Mouse (Mus musculus): ENCODE results near the gene Cenpm. TPM values are rescaled to one million over a fixed set of nuclear protein-coding genes. Genes with fewer than 3 reads are reported as not detected.
A peak's percentile ranks its signal among the peaks of the same experiment; 100 is the strongest.

The Cenpm gene
- polyA plus RNA-seq, 1 experiment from 2014 or later, result 68.8 TPM

- peaks cover 95% of the 10 kb centered on the region for H3K27me3 ChIP-seq
- no peaks in the 10 kb centered on the region for H3K36me3 ChIP-seq
- peaks cover 31% of the 10 kb centered on the region for H3K4me1 ChIP-seq
- 0% methylated on average over 14 of the region's 34 CpGs for WGBS
- H3K27ac ChIP-seq, result no peak within 1 kb of the TSS
- peak within 1 kb of the TSS; percentile 48 for H3K9ac ChIP-seq
- H3K9me3 ChIP-seq, result no peaks in the 10 kb centered on the region
- H3K4me3 ChIP-seq, result peak within 1 kb of the TSS; percentile 41
- H3K4me2 ChIP-seq (replicated peaks), result peak within 1 kb of the TSS; percentile 85
- ATAC-seq (ENCODE audit: insufficient number of reproducible peaks, insufficient read depth, low FRiP score, low TSS enrichment), result no peak
Measured at GRCm38 (mm10) chr15:82212752-82213063, 31.8 kb downstream of the Cenpm start, which contains the start of gene Shisa8. Shisa8 (minus strand) TSS chr15:82212815.

- peak; percentile 54 for ATAC-seq (ENCODE audit: insufficient number of reproducible peaks, insufficient read depth, low FRiP score, low TSS enrichment)
- WGBS, result under 1% methylated on average over 101 of the region's 112 CpGs
- H3K4me3 ChIP-seq, result peak overlapping the region; percentile 41
- H3K36me3 ChIP-seq, result no peaks in the 10 kb centered on the region
- peaks cover 98% of the 10 kb centered on the region for H3K27me3 ChIP-seq
- peaks cover 34% of the 10 kb centered on the region for H3K4me1 ChIP-seq
- H3K4me2 ChIP-seq (replicated peaks), result peak overlapping the region; percentile 85
- peak overlapping the region; percentile 48 for H3K9ac ChIP-seq
- no peaks in the 10 kb centered on the region for H3K9me3 ChIP-seq
- H3K27ac ChIP-seq, result no peak overlapping the region
Measured at GRCm38 (mm10) chr15:82211911-82212751, 32.4 kb downstream of the Cenpm start.

GRCm38 (mm10) chr15:82211281-82211680 is 33.3 kb downstream of the Cenpm start:
- Histone ChIP-seq H3K27me3 (peaks cover 98% of the 10 kb centered on the region), H3K9me3 (no peaks in the 10 kb centered on the region), H3K4me3 (peak overlapping the region; percentile 41), H3K36me3 (peaks cover 2% of the 10 kb centered on the region), H3K27ac (no peak overlapping the region), H3K4me1 (peaks cover 34% of the 10 kb centered on the region), H3K9ac (no peak overlapping the region), H3K4me2 (replicated peaks) (peak overlapping the region; percentile 85; the same call in 1 of the 2 replicates)
- no peak for ATAC-seq (ENCODE audit: insufficient number of reproducible peaks, insufficient read depth, low FRiP score, low TSS enrichment)
- WGBS, result under 1% methylated on average over 10 of the region's 11 CpGs

- Histone ChIP-seq H3K4me1 (peaks cover 33% of the 10 kb centered on the region), H3K27me3 (peaks cover 98% of the 10 kb centered on the region), H3K4me3 (no peak overlapping the region), H3K4me2 (replicated peaks) (no peak overlapping the region), H3K27ac (no peak overlapping the region), H3K9ac (no peak overlapping the region), H3K36me3 (peaks cover 6% of the 10 kb centered on the region), H3K9me3 (no peaks in the 10 kb centered on the region)
- 25% methylated on average over 1 of the region's 1 CpGs for WGBS
- no peak for ATAC-seq (ENCODE audit: insufficient number of reproducible peaks, insufficient read depth, low FRiP score, low TSS enrichment)
Measured at GRCm38 (mm10) chr15:82210801-82211200, 33.7 kb downstream of the Cenpm start.

GRCm38 (mm10) chr15:82209295-82210050 is 35.1 kb downstream of the Cenpm start:
- no peaks in the 10 kb centered on the region for H3K9me3 ChIP-seq
- H3K4me2 ChIP-seq (replicated peaks), result no peak overlapping the region
- H3K27ac ChIP-seq, result no peak overlapping the region
- H3K27me3 ChIP-seq, result peaks cover 98% of the 10 kb centered on the region
- no peak overlapping the region for H3K9ac ChIP-seq
- H3K36me3 ChIP-seq, result peaks cover 20% of the 10 kb centered on the region
- 76% methylated on average over 13 of the region's 13 CpGs for WGBS
- ATAC-seq (ENCODE audit: insufficient number of reproducible peaks, insufficient read depth, low FRiP score, low TSS enrichment), result no peak
- H3K4me3 ChIP-seq, result no peak overlapping the region
- peaks cover 31% of the 10 kb centered on the region for H3K4me1 ChIP-seq

GRCm38 (mm10) chr15:82208307-82208706 is 36.2 kb downstream of the Cenpm start:
- H3K4me1 ChIP-seq, result peaks cover 31% of the 10 kb centered on the region
- H3K9me3 ChIP-seq, result no peaks in the 10 kb centered on the region
- H3K27ac ChIP-seq, result no peak overlapping the region
- H3K4me2 ChIP-seq (replicated peaks), result no peak overlapping the region
- no peak overlapping the region for H3K4me3 ChIP-seq
- ATAC-seq (ENCODE audit: insufficient number of reproducible peaks, insufficient read depth, low FRiP score, low TSS enrichment), result no peak
- H3K27me3 ChIP-seq, result peaks cover 90% of the 10 kb centered on the region
- H3K36me3 ChIP-seq, result peaks cover 31% of the 10 kb centered on the region
- 81% methylated on average over 8 of the region's 8 CpGs for WGBS
- H3K9ac ChIP-seq, result no peak overlapping the region

- H3K4me3 ChIP-seq, result no peak overlapping the region
- peaks cover 38% of the 10 kb centered on the region for H3K36me3 ChIP-seq
- no peaks in the 10 kb centered on the region for H3K9me3 ChIP-seq
- H3K27me3 ChIP-seq, result peaks cover 83% of the 10 kb centered on the region
- 10% methylated on average over 30 of the region's 30 CpGs for WGBS
- H3K4me2 ChIP-seq (replicated peaks), result 0 out of 2 replicates have a peak overlapping the region, but pooled peaks have one; percentile 2
- ATAC-seq (ENCODE audit: insufficient number of reproducible peaks, insufficient read depth, low FRiP score, low TSS enrichment), result no peak
- no peak overlapping the region for H3K9ac ChIP-seq
- H3K4me1 ChIP-seq, result peaks cover 31% of the 10 kb centered on the region
- no peak overlapping the region for H3K27ac ChIP-seq
Measured at GRCm38 (mm10) chr15:82207504-82208219, 36.9 kb downstream of the Cenpm start.

- no peak for ATAC-seq (ENCODE audit: insufficient number of reproducible peaks, insufficient read depth, low FRiP score, low TSS enrichment)
- WGBS, result 9% methylated on average over 34 of the region's 34 CpGs
- no peak overlapping the region for H3K27ac ChIP-seq
- peaks cover 44% of the 10 kb centered on the region for H3K36me3 ChIP-seq
- H3K4me1 ChIP-seq, result peaks cover 26% of the 10 kb centered on the region
- peaks cover 77% of the 10 kb centered on the region for H3K27me3 ChIP-seq
- no peak overlapping the region; the same call in 1 of the 2 replicates for H3K9ac ChIP-seq
- no peak overlapping the region for H3K4me3 ChIP-seq
- H3K9me3 ChIP-seq, result no peaks in the 10 kb centered on the region
- 0 out of 2 replicates have a peak overlapping the region, but pooled peaks have one; percentile 2 for H3K4me2 ChIP-seq (replicated peaks)
Measured at GRCm38 (mm10) chr15:82207105-82207459, 37.5 kb downstream of the Cenpm start.

- Histone ChIP-seq H3K36me3 (peaks cover 49% of the 10 kb centered on the region), H3K4me1 (peaks cover 20% of the 10 kb centered on the region), H3K27ac (no peak overlapping the region), H3K27me3 (peaks cover 72% of the 10 kb centered on the region), H3K9me3 (no peaks in the 10 kb centered on the region), H3K4me2 (replicated peaks) (no peak overlapping the region), H3K9ac (no peak overlapping the region), H3K4me3 (no peak overlapping the region)
- ATAC-seq (ENCODE audit: insufficient number of reproducible peaks, insufficient read depth, low FRiP score, low TSS enrichment), result no peak
- WGBS, result 58% methylated on average over 9 of the region's 9 CpGs
Measured at GRCm38 (mm10) chr15:82206365-82207104, 38.0 kb downstream of the Cenpm start.

GRCm38 (mm10) chr15:82204680-82205371 is 39.7 kb downstream of the Cenpm start:
- Histone ChIP-seq H3K4me2 (replicated peaks) (no peak overlapping the region), H3K9me3 (no peaks in the 10 kb centered on the region), H3K4me1 (peaks cover 12% of the 10 kb centered on the region), H3K4me3 (no peak overlapping the region), H3K27ac (no peak overlapping the region), H3K36me3 (peaks cover 65% of the 10 kb centered on the region), H3K9ac (no peak overlapping the region), H3K27me3 (peaks cover 55% of the 10 kb centered on the region)
- ATAC-seq (ENCODE audit: insufficient number of reproducible peaks, insufficient read depth, low FRiP score, low TSS enrichment), result no peak
- 51% methylated on average over 10 of the region's 10 CpGs for WGBS
